Mouse (Mus musculus): ENCODE data around the gene Pafah1b2. TPM values are rescaled to one million over a fixed set of nuclear protein-coding genes. Genes with fewer than 3 reads are reported as not detected.

Gene Pafah1b2
- polyA plus RNA-seq, 1 experiment from 2014 or later: 276 TPM

DNA sequence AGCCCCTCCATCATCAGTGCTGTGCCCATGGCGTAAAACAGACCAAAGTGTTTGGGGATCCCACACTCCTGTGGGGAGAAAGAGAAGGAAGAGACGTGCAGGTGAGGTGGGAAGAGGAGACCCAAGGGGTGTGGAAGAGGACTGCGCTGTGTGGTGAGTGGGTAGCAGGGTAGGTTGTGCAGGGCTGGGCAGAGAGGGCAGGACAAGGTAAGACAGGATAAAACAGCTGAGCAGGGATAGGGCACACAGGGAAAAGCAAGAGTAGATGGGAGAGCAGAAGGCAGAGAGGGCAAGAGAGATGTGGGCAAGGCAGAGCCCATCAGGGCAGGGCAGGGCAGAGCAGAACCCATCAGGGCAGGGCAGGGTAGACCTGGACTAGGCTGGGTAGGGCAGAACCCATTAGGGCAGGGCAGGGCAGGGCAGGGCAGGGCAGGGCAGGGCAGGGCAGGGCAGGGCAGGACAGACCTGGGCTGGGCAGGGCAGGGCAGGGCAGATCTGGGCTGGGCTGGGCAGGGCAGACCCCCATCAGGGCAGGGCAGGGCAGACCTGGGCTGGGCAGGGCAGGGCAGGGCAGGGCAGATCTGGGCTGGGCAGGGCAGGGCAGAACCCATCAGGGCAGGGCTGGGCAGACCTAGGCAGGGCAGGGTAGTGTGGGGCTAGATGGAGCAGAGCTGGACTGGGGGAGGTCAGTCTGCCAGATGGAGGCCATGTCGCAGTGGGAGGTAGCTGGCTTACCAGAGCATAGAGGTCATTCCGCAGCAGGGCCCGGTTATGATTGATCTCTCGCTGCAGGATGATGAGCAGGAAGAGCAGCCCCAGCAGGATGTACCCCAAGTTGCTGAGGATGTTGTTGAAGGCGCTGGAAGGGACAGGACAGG lies 68.6 kb downstream of the Pafah1b2 start:
- Histone ChIP-seq H3K9me3 (replicated peaks) (no peaks in the 10 kb centered on the region), H3K4me3 (no peak overlapping the region), H3K4me1 (no peaks in the 10 kb centered on the region; the same call in 1 of the 2 replicates), H3K27me3 (ENCODE audit: low read depth, poor library complexity, severe bottlenecking) (no peaks in the 10 kb centered on the region), H3K36me3 (peaks cover 89% of the 10 kb centered on the region), H3K27ac (replicated peaks) (no peak overlapping the region)
- WGBS: 88% methylated on average over 8 of the region's 8 CpGs
- no peak for DNase-seq (ENCODE audit: low spot score)

- H3K27me3 ChIP-seq (ENCODE audit: low read depth, poor library complexity, severe bottlenecking): no peaks in the 10 kb centered on the region
- no peak overlapping the region for H3K4me3 ChIP-seq
- H3K27ac ChIP-seq (replicated peaks): no peak overlapping the region
- DNase-seq (ENCODE audit: low spot score): no peak
- no peaks in the 10 kb centered on the region; the same call in 1 of the 2 replicates for H3K4me1 ChIP-seq
- no peaks in the 10 kb centered on the region for H3K9me3 ChIP-seq (replicated peaks)
- peaks cover 89% of the 10 kb centered on the region for H3K36me3 ChIP-seq
- 90% methylated on average over 8 of the region's 8 CpGs for WGBS
Observed at GRCm38 (mm10) chr9:45942916-45943315, 69.6 kb downstream of the Pafah1b2 start.

GRCm38 (mm10) chr9:45942464-45942863 lies 70.0 kb downstream of the Pafah1b2 start:
- H3K4me3 ChIP-seq: no peak overlapping the region
- no peaks in the 10 kb centered on the region for H3K27me3 ChIP-seq (ENCODE audit: low read depth, poor library complexity, severe bottlenecking)
- DNase-seq (ENCODE audit: low spot score): no peak
- 88% methylated on average over 16 of the region's 16 CpGs for WGBS
- H3K4me1 ChIP-seq: no peaks in the 10 kb centered on the region; the same call in 1 of the 2 replicates
- H3K27ac ChIP-seq (replicated peaks): no peak overlapping the region
- H3K36me3 ChIP-seq: peaks cover 86% of the 10 kb centered on the region
- no peaks in the 10 kb centered on the region for H3K9me3 ChIP-seq (replicated peaks)

DNA sequence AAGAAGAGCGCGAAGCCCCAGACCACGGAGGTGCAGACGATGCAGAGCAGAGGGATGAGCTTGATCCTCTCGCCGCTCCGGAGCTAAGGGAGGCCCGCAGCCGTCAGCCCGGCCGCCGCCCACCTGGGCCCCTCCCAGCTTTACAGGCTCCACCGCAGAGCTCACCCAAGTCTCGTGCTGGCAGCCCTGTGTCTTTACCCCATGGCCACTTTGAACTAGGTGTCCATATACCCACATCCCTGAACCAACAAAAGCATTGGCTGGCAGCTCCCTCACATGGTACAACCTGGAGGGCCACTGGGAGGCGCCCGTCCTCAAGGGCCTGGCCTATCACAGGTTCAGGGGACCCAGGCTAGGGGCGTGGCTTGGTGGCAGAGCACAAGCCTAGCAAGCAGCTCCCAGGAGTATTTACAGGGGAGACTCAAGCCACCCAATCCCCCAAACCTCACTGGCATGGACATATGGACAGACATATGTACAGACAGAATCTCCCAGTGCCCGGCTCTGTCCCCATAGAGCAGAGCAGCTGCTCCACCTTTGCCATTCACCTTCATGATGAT lies 71.1 kb downstream of the Pafah1b2 start:
- Histone ChIP-seq H3K36me3 (peaks cover 76% of the 10 kb centered on the region), H3K27me3 (ENCODE audit: low read depth, poor library complexity, severe bottlenecking) (peaks cover 1% of the 10 kb centered on the region; the same call in 1 of the 2 replicates), H3K9me3 (replicated peaks) (no peaks in the 10 kb centered on the region), H3K4me1 (peaks cover under 1% of the 10 kb centered on the region; the same call in 1 of the 2 replicates), H3K4me3 (no peak overlapping the region), H3K27ac (replicated peaks) (no peak overlapping the region)
- 59% methylated on average over 18 of the region's 18 CpGs for WGBS
- DNase-seq (ENCODE audit: low spot score): peak; percentile 28

- DNase-seq (ENCODE audit: low spot score): no peak
- Histone ChIP-seq H3K4me1 (peaks cover 12% of the 10 kb centered on the region), H3K9me3 (replicated peaks) (no peaks in the 10 kb centered on the region), H3K27me3 (ENCODE audit: low read depth, poor library complexity, severe bottlenecking) (peaks cover 11% of the 10 kb centered on the region), H3K4me3 (no peak overlapping the region), H3K27ac (replicated peaks) (no peak overlapping the region), H3K36me3 (peaks cover 60% of the 10 kb centered on the region)
- WGBS: 95% methylated on average over 6 of the region's 6 CpGs
Observed at GRCm38 (mm10) chr9:45939794-45940193, 72.7 kb downstream of the Pafah1b2 start.

- Histone ChIP-seq H3K36me3 (peaks cover 53% of the 10 kb centered on the region), H3K4me1 (peaks cover 12% of the 10 kb centered on the region), H3K27me3 (ENCODE audit: low read depth, poor library complexity, severe bottlenecking) (peaks cover 11% of the 10 kb centered on the region), H3K4me3 (no peak overlapping the region), H3K9me3 (replicated peaks) (no peaks in the 10 kb centered on the region), H3K27ac (replicated peaks) (no peak overlapping the region)
- 92% methylated on average over 15 of the region's 15 CpGs for WGBS
- DNase-seq (ENCODE audit: low spot score): no peak
Observed at GRCm38 (mm10) chr9:45938952-45939637, 73.4 kb downstream of the Pafah1b2 start.

GRCm38 (mm10) chr9:45938088-45938487 lies 74.4 kb downstream of the Pafah1b2 start:
- H3K36me3 ChIP-seq: peaks cover 43% of the 10 kb centered on the region
- no peak overlapping the region for H3K4me3 ChIP-seq
- WGBS: 93% methylated on average over 8 of the region's 8 CpGs
- DNase-seq (ENCODE audit: low spot score): no peak
- no peak overlapping the region for H3K27ac ChIP-seq (replicated peaks)
- H3K4me1 ChIP-seq: peaks cover 12% of the 10 kb centered on the region
- H3K27me3 ChIP-seq (ENCODE audit: low read depth, poor library complexity, severe bottlenecking): peaks cover 11% of the 10 kb centered on the region
- no peaks in the 10 kb centered on the region for H3K9me3 ChIP-seq (replicated peaks)

GRCm38 (mm10) chr9:45936883-45937282 lies 75.6 kb downstream of the Pafah1b2 start:
- Histone ChIP-seq H3K27me3 (ENCODE audit: low read depth, poor library complexity, severe bottlenecking) (peaks cover 11% of the 10 kb centered on the region), H3K4me1 (peaks cover 16% of the 10 kb centered on the region), H3K36me3 (peaks cover 31% of the 10 kb centered on the region), H3K4me3 (no peak overlapping the region), H3K27ac (replicated peaks) (no peak overlapping the region), H3K9me3 (replicated peaks) (no peaks in the 10 kb centered on the region)
- 22% methylated on average over 3 of the region's 3 CpGs for WGBS
- peak; percentile 50 for DNase-seq (ENCODE audit: low spot score)

DNA sequence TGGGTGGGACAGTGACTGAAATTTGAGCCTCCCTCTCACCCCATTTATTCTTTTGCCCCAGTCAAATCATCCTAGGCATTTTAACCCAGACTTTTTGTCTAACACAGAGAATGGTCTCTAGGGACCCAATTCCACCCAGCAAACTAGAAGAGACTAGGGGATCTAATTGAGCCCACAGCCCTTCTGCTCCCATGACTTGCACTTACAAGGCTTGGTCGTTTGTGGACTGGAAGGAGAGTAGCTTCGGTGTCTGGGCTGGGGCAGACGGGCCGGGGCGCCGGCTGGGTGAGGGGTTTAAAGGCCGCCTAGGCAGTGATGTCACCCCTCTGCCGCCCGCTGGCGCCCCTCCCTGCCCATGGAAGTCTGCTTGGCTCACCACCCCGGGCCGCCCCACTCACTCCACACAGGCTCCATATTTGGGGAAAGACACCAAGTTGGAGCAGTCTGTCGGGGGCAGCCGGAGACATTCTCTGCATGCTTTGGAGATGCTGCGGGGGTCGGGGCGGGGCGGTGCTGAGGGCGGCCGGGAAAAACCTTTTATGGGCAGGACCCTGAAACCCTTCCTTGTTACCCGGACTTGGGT lies 76.8 kb downstream of the Pafah1b2 start, which contains the start of gene Tagln:
TSS of gene Tagln (minus strand) at position 431 of the 583 bp plus-strand sequence.
- peaks cover 11% of the 10 kb centered on the region for H3K27me3 ChIP-seq (ENCODE audit: low read depth, poor library complexity, severe bottlenecking)
- H3K9me3 ChIP-seq (replicated peaks): no peaks in the 10 kb centered on the region
- 16% methylated on average over 21 of the region's 21 CpGs for WGBS
- peak; percentile 52 for DNase-seq (ENCODE audit: low spot score)
- peak within 1 kb of the TSS; percentile 44 for H3K4me3 ChIP-seq
- H3K36me3 ChIP-seq: peaks cover 25% of the 10 kb centered on the region
- peak within 1 kb of the TSS; percentile 71 for H3K27ac ChIP-seq (replicated peaks)
- H3K4me1 ChIP-seq: peaks cover 16% of the 10 kb centered on the region

DNA sequence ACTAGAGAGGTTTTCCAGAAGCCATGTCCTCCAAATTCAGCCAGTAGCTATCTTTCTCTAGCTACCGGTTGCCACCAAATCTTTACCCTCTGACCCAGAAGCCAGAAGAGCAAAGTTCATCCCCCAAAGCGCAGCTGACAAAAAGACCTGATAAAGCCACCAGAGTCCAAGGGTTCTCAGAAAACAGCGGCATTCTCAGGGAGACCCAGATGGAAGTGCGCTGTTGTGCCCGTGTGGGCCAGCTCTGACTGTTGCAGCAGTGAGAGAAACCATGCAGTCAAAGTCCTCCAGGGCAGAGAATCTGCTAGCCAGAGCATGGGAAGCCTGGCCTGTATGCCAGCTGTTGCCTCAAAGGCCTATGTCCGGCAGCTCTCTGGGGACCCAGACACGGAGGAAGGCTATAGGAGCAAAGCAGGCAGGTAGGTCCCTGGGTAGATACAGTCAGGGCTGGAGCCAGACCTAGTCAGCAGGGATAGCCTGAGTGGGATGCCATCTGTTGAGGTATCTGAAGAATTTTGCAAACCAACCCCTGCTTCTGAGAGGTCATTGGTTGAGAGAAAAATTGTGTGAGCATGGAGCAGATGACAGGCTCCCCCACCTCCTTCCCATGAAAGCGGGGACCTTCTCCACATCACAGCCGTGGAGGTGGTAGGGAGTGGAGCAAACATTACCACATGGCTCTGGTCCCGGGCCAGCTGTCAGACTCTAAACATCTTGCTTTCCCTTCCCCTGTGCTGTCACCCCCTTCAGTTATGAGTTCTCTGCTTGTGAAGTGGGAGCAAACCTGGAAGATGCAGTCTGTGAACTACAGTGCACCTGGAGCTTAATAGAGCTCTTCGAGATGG lies 79.7 kb downstream of the Pafah1b2 start:
- H3K9me3 ChIP-seq (replicated peaks): no peaks in the 10 kb centered on the region
- H3K4me1 ChIP-seq: peaks cover 16% of the 10 kb centered on the region
- no peak overlapping the region for H3K27ac ChIP-seq (replicated peaks)
- peaks cover 33% of the 10 kb centered on the region for H3K36me3 ChIP-seq
- WGBS: 88% methylated on average over 11 of the region's 11 CpGs
- no peak overlapping the region for H3K4me3 ChIP-seq
- DNase-seq (ENCODE audit: low spot score): no peak
- H3K27me3 ChIP-seq (ENCODE audit: low read depth, poor library complexity, severe bottlenecking): peaks cover 11% of the 10 kb centered on the region

GRCm38 (mm10) chr9:45931958-45932357 lies 80.5 kb downstream of the Pafah1b2 start:
- Histone ChIP-seq H3K27me3 (ENCODE audit: low read depth, poor library complexity, severe bottlenecking) (peaks cover 11% of the 10 kb centered on the region), H3K9me3 (replicated peaks) (no peaks in the 10 kb centered on the region), H3K4me3 (no peak overlapping the region), H3K27ac (replicated peaks) (no peak overlapping the region), H3K36me3 (peaks cover 41% of the 10 kb centered on the region), H3K4me1 (peaks cover 16% of the 10 kb centered on the region)
- 72% methylated on average over 1 of the region's 1 CpGs for WGBS
- DNase-seq (ENCODE audit: low spot score): no peak

GRCm38 (mm10) chr9:45929285-45929684 lies 83.2 kb downstream of the Pafah1b2 start:
- DNase-seq (ENCODE audit: low spot score): no peak
- Histone ChIP-seq H3K4me3 (no peak overlapping the region), H3K9me3 (replicated peaks) (no peaks in the 10 kb centered on the region), H3K27ac (replicated peaks) (no peak overlapping the region), H3K36me3 (peaks cover 60% of the 10 kb centered on the region), H3K27me3 (ENCODE audit: low read depth, poor library complexity, severe bottlenecking) (no peaks in the 10 kb centered on the region), H3K4me1 (0 out of 2 replicates have a peak, but pooled peaks cover 4% of the 10 kb centered on the region)
- WGBS: 93% methylated on average over 5 of the region's 5 CpGs

Measured in midbrain, embryonic 10.5 days (tissue).